Mouse (Mus musculus) cerebellum, adult 9-10 months (tissue): Measurements from ENCODE around the gene Cass4.

ENCODE experiments used
- DNase-seq: peaks from one replicate; pipeline ENCODE4 v3.0.0; 2022

Cass4 gene

DNA sequence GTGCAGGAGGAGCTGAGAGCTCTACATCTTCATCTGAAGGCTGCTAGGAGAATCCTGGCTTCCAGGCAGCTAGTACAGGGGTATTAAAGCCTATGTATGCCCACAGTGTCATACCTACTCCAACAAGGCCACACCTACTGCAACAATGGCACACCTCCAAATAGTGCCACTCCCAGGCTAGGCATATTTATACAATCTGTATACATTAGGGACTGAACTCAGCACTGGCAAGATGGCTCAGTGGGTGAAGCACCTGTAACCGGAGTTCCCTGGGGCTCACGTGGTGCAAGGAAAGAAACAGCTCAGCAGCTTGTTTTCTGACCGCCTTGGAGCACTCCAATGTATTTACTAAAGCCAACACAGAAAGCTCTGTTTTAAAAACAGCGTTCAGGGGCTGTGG, 52.0 kb downstream of the Cass4 start:
- no peak for DNase-seq

DNA sequence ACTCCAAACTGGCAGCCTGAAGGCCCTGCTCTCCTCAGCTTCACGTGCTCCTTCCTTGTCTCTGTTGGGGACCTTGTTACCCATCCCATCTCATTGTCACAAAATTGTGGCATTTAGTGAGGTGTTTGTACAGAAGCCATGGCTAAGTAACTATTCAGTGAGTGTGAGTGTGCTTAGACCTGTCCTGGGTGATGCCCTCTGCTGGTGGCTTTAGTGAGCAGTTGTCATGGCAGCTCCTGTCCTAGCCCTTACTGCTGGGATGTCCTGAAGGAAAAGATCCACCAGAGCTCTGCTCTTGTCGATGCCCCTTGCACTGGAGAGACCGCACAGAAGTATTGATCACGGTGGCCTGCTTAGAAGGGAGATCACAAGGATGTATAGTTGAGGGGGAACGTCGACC, 53.7 kb downstream of the Cass4 start:
- DNase-seq, result no peak

DNA sequence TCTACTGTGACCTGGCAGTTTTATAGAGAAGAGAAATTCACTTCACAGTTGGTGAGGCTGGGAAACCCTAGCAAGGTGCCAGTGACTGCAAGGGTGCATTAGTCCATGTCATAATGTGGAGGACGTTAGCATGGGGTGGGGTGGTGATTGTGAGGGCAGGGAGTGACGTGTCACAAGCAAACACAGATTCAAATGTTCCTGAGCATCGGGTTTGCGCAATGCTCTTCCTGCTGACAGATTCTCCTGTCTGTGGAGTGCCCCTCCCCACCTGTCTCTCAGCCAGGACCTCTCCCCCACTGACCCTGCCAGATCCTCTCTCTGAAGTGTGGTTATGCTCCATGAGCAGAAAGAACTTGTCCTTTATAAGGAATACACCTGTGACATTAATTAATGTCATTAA, 54.7 kb downstream of the Cass4 start:
- no peak for DNase-seq

DNA sequence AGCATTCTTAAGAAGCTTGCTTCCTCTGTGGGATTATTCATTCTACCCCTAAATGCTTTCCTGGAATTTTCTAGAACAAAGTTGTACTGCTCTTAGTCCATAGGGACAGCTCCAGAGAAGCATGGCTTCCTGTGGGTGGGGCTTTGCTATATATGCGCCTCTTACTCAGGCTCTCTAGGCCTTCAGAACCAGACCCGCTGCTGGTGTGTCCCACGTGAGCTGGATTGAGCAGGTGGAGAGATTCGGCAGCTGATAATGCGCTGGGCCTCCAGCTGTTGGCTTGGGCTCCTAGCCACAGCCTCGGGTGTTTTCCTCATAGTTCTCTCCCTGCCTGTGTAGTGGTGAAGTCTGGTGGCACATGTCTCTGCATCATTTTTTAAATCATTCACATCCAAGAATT, 57.0 kb downstream of the Cass4 start:
- DNase-seq, result no peak

DNA sequence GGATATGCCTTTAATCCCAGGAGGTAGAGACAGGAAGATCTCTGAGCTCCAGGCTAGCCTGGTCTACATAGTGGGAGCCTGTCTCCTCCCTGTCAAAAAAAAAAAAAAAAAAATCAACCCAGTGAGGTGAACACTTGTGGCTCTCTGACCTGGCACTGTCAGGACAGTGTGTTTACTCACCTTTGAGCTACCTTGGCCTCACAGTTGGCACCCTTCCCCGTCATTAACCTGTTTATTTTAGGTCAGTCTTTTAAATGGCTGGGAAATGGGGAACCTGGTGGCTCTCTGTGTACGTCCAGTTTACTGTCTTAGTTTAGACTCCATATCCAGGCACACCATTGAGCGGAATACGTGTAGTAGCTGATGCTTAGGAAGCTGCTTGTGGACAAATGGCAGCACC, 58.4 kb downstream of the Cass4 start:
- no peak for DNase-seq

DNA sequence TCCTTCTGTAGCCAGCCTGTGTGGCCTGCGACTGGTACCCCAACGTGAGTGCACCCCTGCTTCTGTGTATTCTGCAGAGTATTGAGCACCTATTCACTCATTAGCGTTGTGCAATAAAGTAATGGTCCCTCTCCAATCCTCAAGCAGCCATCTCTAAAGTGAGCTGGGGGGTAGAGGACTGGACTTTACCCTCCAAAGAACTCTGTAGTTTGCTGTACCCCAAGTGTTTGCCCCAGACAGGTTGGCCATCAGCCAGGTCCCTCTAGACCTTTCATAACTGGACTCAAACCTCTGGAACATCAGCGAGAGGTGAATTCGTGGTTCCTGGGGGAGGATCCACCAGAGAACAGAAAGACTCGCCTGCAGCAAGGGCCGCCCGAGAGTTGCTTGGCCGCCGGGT, 58.9 kb downstream of the Cass4 start:
- DNase-seq, result no peak

DNA sequence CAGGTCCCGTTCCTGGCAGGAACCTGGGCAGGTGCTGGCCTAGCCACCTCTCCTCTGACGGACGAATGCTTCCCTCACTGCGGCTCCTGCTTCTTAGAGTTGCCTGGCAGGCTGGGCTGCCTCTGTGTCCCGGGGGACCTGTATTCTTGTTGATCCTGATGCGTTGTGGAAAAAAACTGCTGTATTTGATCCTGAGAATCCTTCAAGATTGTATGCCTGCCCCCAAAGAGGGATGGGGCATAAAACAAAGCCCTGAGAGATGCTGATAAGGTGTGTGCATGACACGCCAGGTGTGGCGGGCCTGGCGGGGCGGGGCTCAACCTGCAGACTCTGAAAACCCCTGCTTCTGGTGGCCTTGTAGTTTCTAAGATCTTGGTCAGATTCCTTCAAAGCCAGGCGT, 64.9 kb downstream of the Cass4 start, which contains the start of gene Gcnt7:
TSS of gene Gcnt7 (minus strand) at position 101 of the 400 bp plus-strand sequence.
- no peak for DNase-seq

DNA sequence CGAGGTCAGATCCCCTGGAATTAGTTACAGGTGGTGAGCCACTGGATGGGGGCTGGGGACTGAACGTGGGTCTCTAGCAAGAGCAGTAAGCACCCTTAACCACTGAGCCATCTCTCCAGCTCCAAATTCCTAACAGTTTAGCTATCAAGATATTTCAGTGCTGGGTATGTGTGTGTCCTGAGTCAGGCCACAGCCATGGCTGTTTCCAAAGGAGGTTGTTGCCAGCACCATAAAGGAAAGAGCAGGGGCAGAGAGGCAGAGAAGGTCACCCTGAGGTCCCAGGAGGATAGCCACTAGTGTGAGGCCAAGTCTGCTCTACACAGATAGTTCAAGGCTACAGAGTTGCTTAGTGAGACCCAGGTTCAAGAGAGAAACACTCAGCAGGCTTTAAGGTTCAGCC, 67.1 kb downstream of the Cass4 start:
- DNase-seq, result no peak

DNA sequence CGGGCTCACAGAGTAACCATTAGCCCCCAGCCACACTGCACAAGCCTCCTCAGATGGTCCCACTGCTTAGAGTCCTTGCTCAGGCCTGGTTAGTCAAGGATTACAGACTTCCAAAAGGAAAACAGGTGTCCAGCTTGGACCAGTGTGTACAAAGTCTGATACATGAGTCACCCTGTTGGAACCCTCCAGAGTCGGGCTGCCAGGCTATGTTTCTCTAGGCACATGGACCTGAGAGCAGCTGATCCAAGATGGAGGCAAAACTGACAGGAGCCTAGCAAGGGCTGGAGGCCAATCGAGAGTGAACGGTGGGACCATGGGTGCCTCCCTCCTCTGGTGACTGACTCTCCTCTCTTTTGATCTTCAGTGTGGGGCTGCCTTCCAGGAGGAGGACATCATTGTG, 69.2 kb downstream of the Cass4 start:
- no peak for DNase-seq

DNA sequence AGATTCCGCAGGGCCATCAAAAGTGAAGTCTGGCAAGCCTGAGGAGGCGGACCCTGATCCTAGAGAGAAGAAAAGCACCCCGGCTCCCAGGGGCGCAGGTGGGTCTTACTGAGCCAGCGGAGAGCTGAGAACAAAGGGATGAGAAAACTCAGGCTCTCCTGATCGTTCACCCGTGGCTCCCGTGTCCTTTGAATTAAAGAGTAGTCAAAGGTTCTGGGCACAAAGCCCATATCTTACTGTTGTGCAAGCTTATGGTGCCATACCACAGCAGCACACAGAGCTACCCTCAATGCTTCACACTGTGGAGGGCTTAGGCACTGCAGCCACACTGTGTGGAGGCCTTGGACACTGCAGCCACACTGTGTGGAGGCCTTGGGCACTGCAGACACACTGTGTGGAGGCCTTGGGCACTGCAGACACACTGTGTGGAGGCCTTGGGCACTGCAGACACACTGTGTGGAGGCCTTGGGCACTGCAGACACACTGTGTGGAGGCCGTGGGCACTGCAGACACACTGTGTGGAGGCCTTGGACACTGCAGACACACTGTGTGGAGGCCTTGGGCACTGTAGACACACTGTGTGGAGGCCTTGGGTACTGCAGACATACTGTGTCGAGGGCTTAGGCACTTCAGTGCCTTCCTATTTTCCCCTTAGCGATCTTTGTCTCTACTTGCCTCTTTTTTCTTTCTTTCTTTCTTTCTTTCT, 73.0 kb downstream of the Cass4 start:
- DNase-seq, result no peak

DNA sequence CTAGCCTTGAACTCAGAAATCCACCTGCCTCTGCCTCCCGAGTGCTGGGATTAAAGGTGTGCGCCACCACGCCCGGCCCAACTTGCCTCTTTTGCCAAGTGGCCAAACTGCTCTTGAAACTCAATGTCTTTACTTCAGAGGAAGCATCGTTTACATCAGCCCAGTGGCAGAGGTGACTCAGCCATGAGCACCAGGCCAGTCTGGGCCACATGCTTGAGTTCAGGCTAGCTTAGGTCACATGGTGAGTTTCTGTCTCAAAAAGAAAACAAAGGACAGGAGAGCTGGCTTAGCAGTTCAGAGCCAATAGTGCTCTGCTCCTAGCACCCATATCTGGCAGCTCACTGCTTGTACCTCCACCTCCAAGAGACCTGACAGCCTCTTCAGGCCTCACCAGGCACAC, 73.6 kb downstream of the Cass4 start:
- no peak for DNase-seq

DNA sequence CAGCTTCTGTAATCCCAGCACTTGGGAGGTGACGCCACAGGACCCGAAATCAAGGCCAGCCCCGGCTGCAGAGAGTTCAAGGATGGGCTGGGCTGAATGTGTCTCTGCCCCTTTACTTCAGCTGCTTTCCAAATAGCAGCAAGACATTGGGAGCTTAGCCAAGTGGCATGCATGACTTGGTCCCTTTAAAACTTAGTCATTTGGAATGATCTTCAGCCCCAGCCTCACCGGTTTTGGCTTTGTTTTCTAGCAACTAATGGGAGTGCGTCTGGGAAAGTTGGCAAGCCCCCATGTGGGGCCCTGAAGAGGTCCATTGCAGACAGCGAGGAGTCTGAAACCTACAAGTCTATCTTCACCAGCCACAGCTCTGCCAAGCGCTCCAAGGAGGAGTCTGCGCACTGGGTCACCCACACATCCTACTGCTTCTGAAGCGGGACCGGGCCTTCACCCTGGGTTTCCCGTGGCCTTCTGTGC, 74.8 kb downstream of the Cass4 start:
- no peak for DNase-seq

DNA sequence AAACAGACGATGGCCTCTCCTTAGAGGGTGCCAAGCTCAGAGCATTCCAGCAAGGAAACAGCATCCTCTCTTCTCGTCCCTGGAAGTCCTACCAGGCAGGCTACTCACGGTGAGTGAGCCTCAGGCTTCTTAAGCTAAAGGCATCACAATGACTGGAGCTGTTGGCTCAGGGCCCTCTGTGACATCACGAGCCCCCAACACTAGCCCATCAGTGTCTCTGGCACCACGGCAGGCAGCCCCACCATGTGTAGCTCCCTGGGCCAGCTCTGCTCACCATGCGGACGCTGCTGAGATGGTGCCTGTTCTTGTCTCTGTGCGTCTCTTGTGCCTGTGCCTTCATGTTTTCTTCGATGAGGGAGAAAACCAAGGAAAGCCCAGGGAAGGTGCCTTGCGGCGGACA, 78.7 kb downstream of the Cass4 start, which contains the start of gene Fam209:
TSS of gene Fam209 (plus strand) at position 203 of the 400 bp plus-strand sequence.
- DNase-seq, result no peak

DNA sequence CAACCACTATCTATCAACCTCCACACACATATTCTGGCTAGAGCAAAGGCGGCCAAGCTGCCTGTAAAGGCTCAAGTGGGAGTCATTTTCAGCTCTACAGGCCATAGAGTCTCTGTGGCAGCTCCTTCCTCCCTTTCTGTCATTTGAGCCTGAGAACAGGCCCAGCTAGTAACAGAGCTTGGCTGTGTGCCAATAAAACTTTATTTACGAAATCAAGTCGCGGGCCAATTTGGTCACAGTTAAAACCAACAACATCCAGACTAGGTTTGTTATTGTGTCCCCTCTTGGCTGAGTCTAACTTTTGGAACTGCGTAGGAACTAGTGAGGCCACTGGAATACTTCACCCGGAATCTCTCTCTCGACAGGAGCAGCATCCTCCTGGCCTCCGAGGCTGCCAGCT, 80.0 kb downstream of the Cass4 start:
- DNase-seq, result no peak

DNA sequence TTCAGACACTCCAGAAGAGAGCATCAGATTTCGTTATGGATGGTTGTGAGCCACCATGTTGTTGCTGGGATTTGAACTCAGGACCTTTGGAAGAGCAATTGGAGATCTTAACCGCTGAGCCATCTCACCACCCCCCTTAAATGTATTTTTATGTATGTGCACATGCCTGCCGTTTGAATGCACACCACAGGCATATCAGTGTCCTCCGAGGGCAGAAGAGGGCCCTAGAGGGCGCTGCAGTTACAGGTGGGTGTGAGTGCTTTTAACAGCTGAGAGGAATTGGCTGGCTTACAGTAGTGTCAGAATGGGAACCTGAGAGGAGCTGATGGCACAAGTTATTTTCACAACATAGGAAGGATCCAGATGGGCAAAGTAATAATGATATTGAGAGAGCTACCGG, 81.4 kb downstream of the Cass4 start:
- DNase-seq, result no peak

DNA sequence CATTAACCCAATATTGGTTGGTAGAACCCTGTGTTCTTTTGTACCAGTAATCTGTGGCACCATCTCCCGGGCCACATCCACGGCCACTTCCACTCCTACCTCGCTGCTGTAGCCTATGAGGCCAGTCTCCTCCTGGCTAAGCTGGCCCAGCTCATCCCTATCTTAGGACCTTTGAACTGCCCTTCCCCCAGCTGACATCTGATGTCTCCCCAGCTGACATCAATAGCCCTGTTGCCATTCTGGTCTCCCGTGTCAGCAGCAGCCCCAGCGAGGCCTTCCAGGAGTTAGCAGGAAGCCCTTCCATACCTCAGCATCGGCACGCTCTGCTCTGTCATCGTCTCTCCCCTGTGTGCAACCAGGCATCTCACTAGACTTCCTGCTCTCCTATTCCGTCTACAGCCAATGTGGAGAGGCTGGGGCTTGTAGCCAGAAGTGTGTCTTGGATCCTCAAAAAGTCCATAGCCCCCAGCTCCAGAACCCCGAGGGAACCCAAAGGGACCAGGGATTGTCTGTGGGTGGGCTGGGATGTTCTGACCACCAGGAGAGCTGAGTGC, 83.2 kb downstream of the Cass4 start:
- DNase-seq, result no peak

DNA sequence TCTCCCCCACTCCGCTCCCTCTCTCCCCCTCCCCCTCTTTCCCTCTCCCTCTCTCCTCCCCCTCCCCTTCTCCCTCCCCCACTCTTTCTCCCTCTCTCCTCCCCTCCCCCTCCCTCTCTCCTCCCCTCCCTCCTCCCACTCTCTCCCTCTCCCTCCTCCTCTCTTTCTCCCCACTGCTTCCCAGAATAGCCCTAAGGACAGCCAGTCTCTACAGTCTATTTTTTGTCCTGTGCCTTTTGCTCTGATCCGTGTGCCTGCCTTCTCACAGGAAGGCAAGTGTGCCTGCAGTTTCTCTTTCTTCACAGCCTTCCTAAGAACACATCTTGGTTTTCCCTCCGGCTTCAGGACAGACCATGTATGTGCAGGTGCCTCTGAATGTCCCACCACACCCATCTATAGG, 83.8 kb downstream of the Cass4 start:
- no peak for DNase-seq

DNA sequence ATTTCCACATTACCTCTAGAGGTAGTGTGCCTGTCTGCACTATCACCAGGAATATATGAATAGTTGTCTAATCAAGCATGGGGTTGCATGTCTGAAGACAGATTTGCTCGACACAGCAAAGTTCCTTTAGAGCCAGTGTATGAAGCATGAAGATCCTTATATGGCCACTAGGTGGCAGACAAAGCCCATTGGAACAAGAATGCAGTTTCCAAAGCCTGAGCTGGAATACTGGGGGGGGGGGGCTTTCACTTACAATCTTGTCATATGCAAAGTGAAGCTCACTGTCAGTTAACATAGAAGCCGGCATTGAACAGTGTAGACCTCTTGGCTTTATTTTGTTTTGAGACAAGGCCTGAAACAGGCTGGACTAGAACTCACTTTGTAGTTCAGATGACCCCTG, 84.3 kb downstream of the Cass4 start:
- DNase-seq, result peak; percentile 25

DNA sequence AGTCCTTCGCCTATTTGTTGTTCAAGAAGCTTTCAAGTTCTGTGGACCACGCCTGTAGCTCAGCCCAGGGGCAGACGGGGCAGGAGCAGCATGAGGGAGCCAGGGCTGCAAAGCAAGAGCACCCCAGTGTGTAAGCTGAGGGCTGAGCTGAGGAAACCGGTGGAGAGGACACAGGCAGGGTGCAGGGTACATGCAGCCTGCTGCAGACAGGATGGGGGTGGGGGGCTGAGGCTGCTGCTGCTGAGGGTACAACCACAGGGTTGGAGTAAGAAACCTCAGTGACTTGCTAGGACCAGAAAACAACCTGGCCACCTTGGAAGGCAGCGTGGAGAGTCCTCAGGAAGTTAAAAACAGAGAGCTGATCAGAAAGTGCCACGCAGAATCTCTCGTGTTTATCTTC, 86.7 kb downstream of the Cass4 start:
- no peak for DNase-seq

DNA sequence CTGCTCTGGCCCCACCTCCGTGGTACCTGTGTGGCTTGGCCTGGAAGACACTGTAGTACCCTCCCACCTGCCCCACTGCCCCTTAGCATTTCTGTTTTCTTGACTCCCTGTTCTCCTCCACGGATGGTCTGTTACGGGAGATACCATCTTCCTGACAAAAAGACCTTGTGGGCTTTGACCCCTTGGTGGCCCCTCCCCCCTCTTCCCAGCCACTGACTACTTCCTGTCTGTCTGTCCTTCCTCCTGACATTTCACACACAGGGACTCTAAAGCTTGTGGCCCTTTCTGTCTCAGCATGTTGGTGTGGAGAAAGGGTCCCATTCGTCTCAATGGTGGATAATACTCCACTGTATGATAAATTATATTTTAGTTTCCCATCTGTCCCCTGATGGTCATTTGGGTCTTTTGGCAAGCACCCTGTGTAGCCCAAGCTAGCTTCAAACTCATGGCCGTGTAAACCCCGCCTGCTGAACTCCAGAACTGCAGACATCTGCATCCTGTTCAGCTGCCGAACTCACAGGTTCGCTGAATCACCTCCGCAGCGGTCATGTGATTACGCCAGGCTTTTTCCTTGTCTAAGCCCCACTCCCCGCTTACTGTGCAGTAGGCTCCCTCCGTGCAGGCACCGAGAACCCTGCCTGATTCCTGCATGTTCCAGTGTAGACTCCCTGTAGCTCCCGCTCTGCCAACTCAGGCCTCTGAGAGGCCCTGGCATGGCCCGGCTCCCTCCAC, 88.2 kb downstream of the Cass4 start:
- DNase-seq, result no peak
